Mouse (Mus musculus) embryonic facial prominence, embryonic 11.5 days (tissue): Measurements from ENCODE around the gene Rbm20. TPM values are rescaled to one million over a fixed set of nuclear protein-coding genes. Genes with fewer than 3 reads are reported as not detected.

Experiments used
- ATAC-seq: fragments of 200-750 bp; cut with Nextera tagmentation; replicated peaks from 2 replicates; pipeline ENCODE4 v1.8.0; 2017; ENCODE audit warnings: low read depth; ENCODE audit not compliant: insufficient number of reproducible peaks, low FRiP score, low TSS enrichment
- DNase-seq: peaks from one replicate; pipeline ENCODE4 v3.0.0-alpha.2; 2015; ENCODE audit warnings: low spot score
- H3K27ac ChIP-seq: fragments of 300-500 bp; sonication (generic); replicated peaks from 2 replicates; pipeline ENCODE4 v1.5.1; 2014; ENCODE audit warnings: mild to moderate bottlenecking, low read depth, low read length, control low read depth
- H3K27me3 ChIP-seq: fragments of 300-500 bp; sonication (generic); 2 replicates; pipeline ENCODE4 v1.6.1; 2014; ENCODE audit warnings: mild to moderate bottlenecking, low read length, moderate library complexity, mixed read lengths; ENCODE audit not compliant: control insufficient read depth, insufficient read depth
- H3K36me3 ChIP-seq: fragments of 300-500 bp; sonication (generic); replicated peaks from 2 replicates; pipeline ENCODE4 v1.6.1; 2014; ENCODE audit warnings: low read depth, mild to moderate bottlenecking, low read length, moderate library complexity, mixed read lengths; ENCODE audit not compliant: control insufficient read depth, insufficient read depth
- H3K4me1 ChIP-seq: fragments of 300-500 bp; sonication (generic); 2 replicates; pipeline ENCODE4 v1.6.1; 2014; ENCODE audit warnings: low read length, mixed read lengths; ENCODE audit not compliant: control insufficient read depth, insufficient read depth
- H3K4me2 ChIP-seq: fragments of 300-500 bp; sonication (generic); 2 replicates; pipeline ENCODE4 v1.6.1; 2014; ENCODE audit warnings: low read depth, mild to moderate bottlenecking, control low read depth, low read length, moderate library complexity
- H3K4me3 ChIP-seq: fragments of 300-500 bp; sonication (generic); 2 replicates; pipeline ENCODE4 v1.5.1; 2014; ENCODE audit warnings: low read depth, low read length, control low read depth
- H3K9ac ChIP-seq: fragments of 300-500 bp; sonication (generic); replicated peaks from 2 replicates; pipeline ENCODE4 v1.6.1; 2014; ENCODE audit warnings: mild to moderate bottlenecking, control low read depth, low read length
- H3K9me3 ChIP-seq: fragments of 300-500 bp; sonication (generic); replicated peaks from 2 replicates; pipeline ENCODE4 v1.6.1; 2016; ENCODE audit warnings: mild to moderate bottlenecking, low read length, inconsistent platforms, mixed read lengths; ENCODE audit not compliant: control insufficient read depth
- WGBS: fragments of 180-500 bp; shearing (Covaris S2); extraction: QIAGEN DNeasy Blood & Tissue Kit; methylation state at CpG from one replicate; pipeline ENCODE4 v1.1.7; 2014; 5-methylcytosine and 5-hydroxymethylcytosine counted together
- polyA plus RNA-seq: library from polyadenylated mRNA; unstranded; fragments of >200 nt; fragmentation: Nextera tagmentation; extraction: Ambion mirVana; gene quantifications from 2 replicates; pipeline ENCODE4 v1.2.1, GENCODE M21; 2014

The Rbm20 gene
- polyA plus RNA-seq, 1 experiment from 2014 or later, result 1.1 TPM

DNA sequence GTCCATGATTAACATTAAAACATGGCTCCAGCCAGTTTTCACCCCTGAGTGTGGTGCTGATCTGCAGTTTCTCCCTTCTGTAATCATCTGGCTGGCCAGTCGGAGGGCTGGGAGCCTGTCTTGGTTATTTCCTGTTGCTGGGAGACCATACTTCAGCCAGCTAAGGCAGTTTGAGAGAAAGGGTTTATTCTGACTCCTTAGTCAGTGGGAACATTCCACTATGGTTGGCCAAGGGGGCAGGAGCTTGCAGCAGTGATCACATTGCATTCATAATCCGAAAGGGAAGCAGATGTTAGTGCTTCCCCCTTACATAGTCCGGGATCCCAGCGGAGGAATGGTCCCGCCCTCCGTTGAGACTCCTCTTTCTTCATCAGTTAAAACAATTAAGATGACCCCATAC, 19.0 kb downstream of the Rbm20 start:
- 65% methylated on average over 6 of the region's 6 CpGs for WGBS
- Histone ChIP-seq H3K27me3 (no peaks in the 10 kb centered on the region), H3K27ac (no peak overlapping the region), H3K9ac (no peak overlapping the region), H3K4me2 (no peak overlapping the region), H3K36me3 (no peaks in the 10 kb centered on the region), H3K4me3 (no peak overlapping the region), H3K9me3 (no peaks in the 10 kb centered on the region), H3K4me1 (peaks cover 4% of the 10 kb centered on the region; the same call in 1 of the 2 replicates)
- ATAC-seq, result no peak
- DNase-seq, result no peak

DNA sequence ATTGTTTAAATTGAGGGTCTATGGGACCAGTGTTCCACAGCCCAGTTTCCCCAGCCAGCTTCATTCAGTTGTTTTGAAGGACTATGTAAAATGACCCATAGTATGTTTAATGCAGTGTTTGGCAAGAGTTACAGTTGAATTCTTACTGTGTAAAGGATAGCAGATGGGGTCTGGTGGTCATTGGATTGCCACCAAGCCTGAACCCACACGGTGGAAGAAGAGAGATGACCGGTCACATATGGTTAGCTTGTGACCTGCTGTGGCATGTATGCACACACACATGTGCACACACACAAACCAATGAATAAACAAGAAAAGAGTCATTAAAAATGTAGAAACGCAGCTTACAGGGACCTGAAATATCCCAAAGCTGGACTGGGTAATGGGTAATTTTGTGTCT, 19.5 kb downstream of the Rbm20 start:
- Histone ChIP-seq H3K27ac (no peak overlapping the region), H3K4me2 (no peak overlapping the region), H3K4me3 (no peak overlapping the region), H3K9ac (no peak overlapping the region), H3K27me3 (no peaks in the 10 kb centered on the region), H3K9me3 (no peaks in the 10 kb centered on the region), H3K36me3 (no peaks in the 10 kb centered on the region), H3K4me1 (peaks cover 4% of the 10 kb centered on the region; the same call in 1 of the 2 replicates)
- WGBS, result 90% methylated on average over 3 of the region's 3 CpGs
- ATAC-seq (no peak), DNase-seq (no peak)

DNA sequence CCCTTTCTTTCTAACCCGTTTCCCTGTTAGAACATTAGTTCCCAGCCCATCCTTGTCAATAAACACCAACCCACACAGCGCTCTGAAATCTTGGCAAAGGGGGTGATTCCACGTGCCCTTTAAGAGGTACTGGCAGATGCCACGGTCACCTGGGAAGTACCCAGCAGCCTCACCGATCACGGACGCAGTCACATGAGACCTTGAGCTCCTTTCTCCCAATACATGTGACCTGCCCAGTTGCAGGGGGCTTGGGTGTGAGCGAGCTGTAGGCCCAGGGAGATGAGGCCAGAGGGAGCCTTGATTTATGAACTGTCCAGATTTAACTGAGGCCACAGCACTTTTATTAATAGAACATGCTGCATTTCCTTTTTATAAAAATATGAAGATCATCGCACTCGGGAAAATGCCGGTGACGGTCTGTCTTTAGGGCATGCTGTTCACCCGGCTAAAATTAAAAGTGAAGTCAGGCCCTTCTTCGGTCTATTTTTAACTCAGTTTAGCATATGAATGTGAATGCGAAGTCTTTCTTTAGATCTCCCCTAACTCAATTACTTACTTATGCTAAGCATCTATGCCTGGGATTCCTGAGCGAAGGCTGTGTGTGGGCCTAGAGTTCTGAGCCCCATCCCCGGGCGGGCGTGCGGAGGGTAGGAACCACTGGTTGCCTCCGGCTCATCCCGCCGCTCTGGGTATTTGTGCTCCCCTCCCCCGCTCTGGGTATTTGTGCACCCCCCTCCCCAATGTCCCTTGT, 20.4 kb downstream of the Rbm20 start:
- H3K4me2 ChIP-seq, result no peak overlapping the region
- DNase-seq (peak; percentile 69), ATAC-seq (no peak; the same call in 1 of the 2 replicates)
- H3K36me3 ChIP-seq, result no peaks in the 10 kb centered on the region
- WGBS, result 40% methylated on average over 24 of the region's 24 CpGs
- H3K4me1 ChIP-seq, result peaks cover 4% of the 10 kb centered on the region; the same call in 1 of the 2 replicates
- no peak overlapping the region for H3K9ac ChIP-seq
- no peak overlapping the region for H3K4me3 ChIP-seq
- no peak overlapping the region for H3K27ac ChIP-seq
- no peaks in the 10 kb centered on the region for H3K27me3 ChIP-seq
- H3K9me3 ChIP-seq, result no peaks in the 10 kb centered on the region

DNA sequence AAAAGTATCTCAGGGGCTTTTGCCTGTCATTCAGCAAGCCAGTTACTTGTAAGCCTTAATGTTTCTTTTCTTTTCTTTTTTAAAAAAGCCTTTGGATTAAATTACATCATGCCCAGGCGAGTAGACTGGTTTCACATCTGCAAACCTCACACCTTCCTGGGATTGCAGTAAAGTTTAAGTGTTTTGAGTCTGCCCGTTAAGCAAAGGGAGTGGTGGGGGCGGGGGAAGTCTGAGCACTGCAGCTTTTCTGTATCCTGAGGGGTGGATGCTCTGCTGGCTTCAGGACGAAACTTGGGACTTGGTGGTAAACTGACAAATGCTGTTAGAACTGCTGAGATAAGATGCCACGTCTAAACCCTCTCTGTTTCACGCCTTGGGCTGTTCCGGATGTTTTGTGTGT, 22.6 kb downstream of the Rbm20 start:
- Histone ChIP-seq H3K4me1 (peaks cover 4% of the 10 kb centered on the region; the same call in 1 of the 2 replicates), H3K4me3 (no peak overlapping the region), H3K9ac (no peak overlapping the region), H3K36me3 (no peaks in the 10 kb centered on the region), H3K4me2 (no peak overlapping the region), H3K27me3 (no peaks in the 10 kb centered on the region), H3K9me3 (no peaks in the 10 kb centered on the region), H3K27ac (no peak overlapping the region)
- 25% methylated on average over 7 of the region's 7 CpGs for WGBS
- no peak for ATAC-seq
- DNase-seq, result peak; percentile 42

DNA sequence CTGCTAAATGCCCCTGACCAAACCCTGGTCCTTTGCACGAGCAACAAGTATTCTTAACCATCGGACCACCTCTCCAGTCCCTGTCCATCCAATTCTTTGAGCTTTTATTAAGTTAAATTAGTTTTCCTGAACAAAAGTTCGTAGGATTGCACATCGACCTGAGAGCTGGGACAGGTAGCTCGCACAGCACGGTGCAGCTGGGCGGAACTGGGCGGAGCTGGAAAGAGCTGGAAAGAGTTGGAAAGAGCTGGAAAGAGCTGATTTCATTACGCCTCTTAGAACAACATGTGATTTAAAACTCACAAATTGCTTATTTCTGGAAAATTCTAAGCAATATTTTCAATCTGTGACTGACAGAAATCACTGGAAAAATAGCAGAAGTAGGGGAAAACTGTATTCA, 24.3 kb downstream of the Rbm20 start:
- no peak overlapping the region for H3K27ac ChIP-seq
- no peaks in the 10 kb centered on the region for H3K9me3 ChIP-seq
- no peak overlapping the region for H3K4me2 ChIP-seq
- peaks cover 4% of the 10 kb centered on the region; the same call in 1 of the 2 replicates for H3K4me1 ChIP-seq
- no peak for ATAC-seq
- no peak for DNase-seq
- no peaks in the 10 kb centered on the region for H3K36me3 ChIP-seq
- H3K4me3 ChIP-seq, result no peak overlapping the region
- 89% methylated on average over 9 of the region's 9 CpGs for WGBS
- no peak overlapping the region for H3K9ac ChIP-seq
- H3K27me3 ChIP-seq, result no peaks in the 10 kb centered on the region

DNA sequence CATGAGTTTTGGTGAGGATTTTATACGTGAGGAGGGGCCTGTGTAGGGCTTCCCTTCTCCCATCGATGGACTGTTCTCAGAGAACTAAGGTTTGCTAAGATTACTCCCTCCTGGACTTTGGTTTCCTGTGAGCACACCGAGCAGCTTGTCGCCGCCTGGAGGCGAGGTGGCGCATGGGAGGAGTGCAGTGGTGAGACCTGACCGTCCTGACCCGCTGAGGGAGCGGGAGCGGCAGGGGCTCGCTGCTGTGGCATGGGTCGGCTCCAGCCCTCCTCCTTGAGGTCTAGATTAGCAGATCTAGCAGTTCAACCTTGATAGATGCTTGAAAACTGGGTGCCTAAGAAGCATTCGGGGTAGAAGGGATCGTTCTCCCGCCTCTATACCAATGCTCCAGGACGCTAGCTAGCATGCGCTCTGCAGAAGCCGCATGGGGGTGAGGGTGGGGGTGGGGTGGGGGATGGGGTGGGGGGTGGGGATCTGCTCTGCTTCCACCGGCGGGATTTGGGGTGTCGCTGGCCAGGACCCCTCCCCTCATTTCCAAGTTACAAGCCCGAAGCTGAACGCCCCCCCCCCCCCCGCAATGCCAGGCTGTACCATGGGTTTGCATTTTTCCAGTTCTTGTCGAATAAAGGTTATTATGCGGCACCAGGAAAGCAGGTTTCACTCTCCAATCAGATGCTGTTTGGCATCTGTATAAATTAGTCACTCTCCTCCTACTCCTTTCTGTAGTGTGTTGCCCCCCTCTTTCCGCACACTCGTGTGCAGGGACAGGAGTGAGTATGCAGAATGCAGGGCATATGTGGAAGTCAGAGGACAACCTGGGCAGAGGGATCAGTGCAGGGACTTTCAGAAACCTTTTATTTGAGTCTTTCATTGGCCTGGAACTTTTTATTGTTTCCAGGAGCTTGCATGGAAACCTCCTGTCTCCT, 28.1 kb downstream of the Rbm20 start:
- Histone ChIP-seq H3K9me3 (no peaks in the 10 kb centered on the region), H3K27me3 (no peaks in the 10 kb centered on the region), H3K4me2 (peak overlapping the region; percentile 68), H3K4me3 (peak overlapping the region; percentile 29), H3K27ac (no peak overlapping the region), H3K36me3 (no peaks in the 10 kb centered on the region), H3K4me1 (no peaks in the 10 kb centered on the region), H3K9ac (peak overlapping the region; percentile 69)
- 5% methylated on average over 27 of the region's 29 CpGs for WGBS
- DNase-seq, result peak; percentile 86
- peak; percentile 90 for ATAC-seq

DNA sequence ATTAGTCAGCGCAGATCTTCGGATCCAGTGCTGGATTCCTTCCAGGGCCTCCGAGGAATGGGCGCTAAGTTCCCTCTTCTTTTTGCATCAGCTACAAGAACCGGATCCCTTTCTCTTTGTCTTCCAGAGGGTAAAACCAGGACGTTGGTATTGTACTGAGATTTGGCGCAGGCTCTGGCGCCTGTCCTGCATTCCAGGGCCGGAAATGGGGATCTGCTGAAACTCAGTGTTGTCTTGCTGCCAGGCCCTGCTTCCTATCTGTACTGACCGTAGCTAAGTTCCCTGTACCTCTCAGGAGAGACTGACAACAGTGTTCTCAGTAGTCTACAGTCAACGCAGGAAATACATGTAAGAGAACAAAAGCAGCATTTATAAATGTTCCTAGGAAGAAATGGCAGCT, 31.3 kb downstream of the Rbm20 start:
- Histone ChIP-seq H3K9me3 (no peaks in the 10 kb centered on the region), H3K4me2 (no peak overlapping the region), H3K27me3 (no peaks in the 10 kb centered on the region), H3K4me3 (no peak overlapping the region), H3K4me1 (no peaks in the 10 kb centered on the region), H3K9ac (no peak overlapping the region), H3K27ac (no peak overlapping the region), H3K36me3 (no peaks in the 10 kb centered on the region)
- ATAC-seq (no peak), DNase-seq (no peak)
- 76% methylated on average over 11 of the region's 11 CpGs for WGBS

DNA sequence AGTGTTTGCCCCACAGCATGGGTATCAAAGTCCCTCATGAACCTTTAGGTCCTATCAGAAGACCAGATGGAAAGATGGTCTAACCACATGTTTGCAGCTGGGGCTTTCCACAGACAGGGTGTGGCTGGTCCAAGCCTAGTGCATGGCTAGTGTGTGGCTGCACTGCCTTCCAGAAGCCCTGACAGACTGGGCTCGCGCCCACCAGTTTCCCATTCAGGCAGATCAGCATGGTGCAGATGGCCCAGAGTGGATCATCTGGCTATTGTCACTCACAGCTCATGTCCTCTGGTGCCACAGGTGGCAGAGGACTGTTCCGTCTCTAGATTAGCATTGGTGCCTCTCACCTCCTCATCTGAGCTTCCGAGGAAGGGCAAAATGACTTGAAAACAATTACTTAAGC, 33.8 kb downstream of the Rbm20 start:
- no peak for ATAC-seq
- Histone ChIP-seq H3K4me3 (no peak overlapping the region), H3K36me3 (no peaks in the 10 kb centered on the region), H3K27me3 (no peaks in the 10 kb centered on the region), H3K27ac (no peak overlapping the region), H3K4me1 (no peaks in the 10 kb centered on the region), H3K4me2 (no peak overlapping the region), H3K9me3 (no peaks in the 10 kb centered on the region), H3K9ac (no peak overlapping the region)
- 82% methylated on average over 4 of the region's 4 CpGs for WGBS
- no peak for DNase-seq
